Mouse (Mus musculus): Measurements from ENCODE around the gene Mipol1. TPM values are rescaled to one million over a fixed set of nuclear protein-coding genes. Genes with fewer than 3 reads are reported as not detected.

Mipol1 gene
- polyA plus RNA-seq, 1 experiment from 2014 or later, result 4.0 TPM

- H3K4me2 ChIP-seq (replicated peaks; ENCODE audit: low read depth), result no peak overlapping the region; the same call in 1 of the 2 replicates
- no peaks in the 10 kb centered on the region for H3K27me3 ChIP-seq (replicated peaks; ENCODE audit: control insufficient read depth, insufficient read depth, low read length)
- H3K4me3 ChIP-seq (ENCODE audit: low read depth, low read length), result no peak overlapping the region
- H3K9me3 ChIP-seq (ENCODE audit: control insufficient read depth), result no peaks in the 10 kb centered on the region
- WGBS, result 24% methylated on average over 6 of the region's 6 CpGs
- TF ChIP-seq CTCF (IDR thresholded peaks at IDR 0.05; ENCODE audit: low read depth), result no peak
- H3K36me3 ChIP-seq (ENCODE audit: control insufficient read depth, insufficient read depth), result no peaks in the 10 kb centered on the region
- H3K27ac ChIP-seq (ENCODE audit: low read depth, low read length), result no peak overlapping the region
- H3K9ac ChIP-seq (ENCODE audit: low read depth, low read length), result peak overlapping the region; percentile 11; the same call in 1 of the 2 replicates
- no peak for ATAC-seq
- no peaks in the 10 kb centered on the region for H3K4me1 ChIP-seq (replicated peaks; ENCODE audit: control insufficient read depth, insufficient read depth, low read length)
These were observed 266.3 kb downstream of the Mipol1 start for GRCm38 (mm10) chr12:57496347-57497119.

GRCm38 (mm10) chr12:57500246-57500645, 270.0 kb downstream of the Mipol1 start:
- WGBS, result 65% methylated on average over 7 of the region's 7 CpGs
- no peaks in the 10 kb centered on the region for H3K4me1 ChIP-seq (replicated peaks; ENCODE audit: control insufficient read depth, insufficient read depth, low read length)
- H3K27ac ChIP-seq (ENCODE audit: low read depth, low read length), result no peak overlapping the region
- no peak overlapping the region for H3K9ac ChIP-seq (ENCODE audit: low read depth, low read length)
- no peaks in the 10 kb centered on the region for H3K27me3 ChIP-seq (replicated peaks; ENCODE audit: control insufficient read depth, insufficient read depth, low read length)
- no peak for TF ChIP-seq CTCF (IDR thresholded peaks at IDR 0.05; ENCODE audit: low read depth)
- no peak for ATAC-seq
- H3K9me3 ChIP-seq (ENCODE audit: control insufficient read depth), result no peaks in the 10 kb centered on the region
- no peak overlapping the region for H3K4me2 ChIP-seq (replicated peaks; ENCODE audit: low read depth)
- no peak overlapping the region for H3K4me3 ChIP-seq (ENCODE audit: low read depth, low read length)
- H3K36me3 ChIP-seq (ENCODE audit: control insufficient read depth, insufficient read depth), result no peaks in the 10 kb centered on the region

- no peak for TF ChIP-seq CTCF (IDR thresholded peaks at IDR 0.05; ENCODE audit: low read depth)
- Histone ChIP-seq H3K27me3 (replicated peaks; ENCODE audit: control insufficient read depth, insufficient read depth, low read length) (no peaks in the 10 kb centered on the region), H3K36me3 (ENCODE audit: control insufficient read depth, insufficient read depth) (no peaks in the 10 kb centered on the region), H3K4me1 (replicated peaks; ENCODE audit: control insufficient read depth, insufficient read depth, low read length) (no peaks in the 10 kb centered on the region), H3K9me3 (ENCODE audit: control insufficient read depth) (no peaks in the 10 kb centered on the region), H3K27ac (ENCODE audit: low read depth, low read length) (no peak overlapping the region), H3K4me3 (ENCODE audit: low read depth, low read length) (no peak overlapping the region), H3K4me2 (replicated peaks; ENCODE audit: low read depth) (peak overlapping the region; percentile 17; the same call in 1 of the 2 replicates), H3K9ac (ENCODE audit: low read depth, low read length) (no peak overlapping the region)
- peak; percentile 86 for ATAC-seq
- WGBS, result 37% methylated on average over 7 of the region's 7 CpGs
These were observed 275.1 kb downstream of the Mipol1 start for GRCm38 (mm10) chr12:57505329-57505728.

- no peak overlapping the region for H3K9ac ChIP-seq (ENCODE audit: low read depth, low read length)
- no peak overlapping the region for H3K27ac ChIP-seq (ENCODE audit: low read depth, low read length)
- no peak overlapping the region for H3K4me2 ChIP-seq (replicated peaks; ENCODE audit: low read depth)
- no peaks in the 10 kb centered on the region for H3K9me3 ChIP-seq (ENCODE audit: control insufficient read depth)
- no peaks in the 10 kb centered on the region for H3K4me1 ChIP-seq (replicated peaks; ENCODE audit: control insufficient read depth, insufficient read depth, low read length)
- H3K4me3 ChIP-seq (ENCODE audit: low read depth, low read length), result no peak overlapping the region
- WGBS, result 39% methylated on average over 11 of the region's 11 CpGs
- ATAC-seq, result peak; percentile 53; the same call in 1 of the 2 replicates
- no peaks in the 10 kb centered on the region for H3K36me3 ChIP-seq (ENCODE audit: control insufficient read depth, insufficient read depth)
- no peaks in the 10 kb centered on the region for H3K27me3 ChIP-seq (replicated peaks; ENCODE audit: control insufficient read depth, insufficient read depth, low read length)
- TF ChIP-seq CTCF (IDR thresholded peaks at IDR 0.05; ENCODE audit: low read depth), result no peak
These were observed 278.7 kb downstream of the Mipol1 start for GRCm38 (mm10) chr12:57508938-57509337.

- Histone ChIP-seq H3K27me3 (replicated peaks; ENCODE audit: control insufficient read depth, insufficient read depth, low read length) (no peaks in the 10 kb centered on the region), H3K9me3 (ENCODE audit: control insufficient read depth) (no peaks in the 10 kb centered on the region), H3K36me3 (ENCODE audit: control insufficient read depth, insufficient read depth) (no peaks in the 10 kb centered on the region), H3K4me2 (replicated peaks; ENCODE audit: low read depth) (no peak overlapping the region), H3K27ac (ENCODE audit: low read depth, low read length) (no peak overlapping the region), H3K4me3 (ENCODE audit: low read depth, low read length) (no peak overlapping the region), H3K4me1 (replicated peaks; ENCODE audit: control insufficient read depth, insufficient read depth, low read length) (no peaks in the 10 kb centered on the region), H3K9ac (ENCODE audit: low read depth, low read length) (no peak overlapping the region)
- WGBS, result 67% methylated on average over 4 of the region's 4 CpGs
- no peak for ATAC-seq
- no peak for TF ChIP-seq CTCF (IDR thresholded peaks at IDR 0.05; ENCODE audit: low read depth)
These were observed 279.5 kb downstream of the Mipol1 start for GRCm38 (mm10) chr12:57509726-57510125.

GRCm38 (mm10) chr12:57511127-57511526, 280.9 kb downstream of the Mipol1 start:
- no peak for TF ChIP-seq CTCF (IDR thresholded peaks at IDR 0.05; ENCODE audit: low read depth)
- no peak overlapping the region for H3K4me2 ChIP-seq (replicated peaks; ENCODE audit: low read depth)
- H3K4me3 ChIP-seq (ENCODE audit: low read depth, low read length), result no peak overlapping the region
- no peaks in the 10 kb centered on the region for H3K36me3 ChIP-seq (ENCODE audit: control insufficient read depth, insufficient read depth)
- H3K27me3 ChIP-seq (replicated peaks; ENCODE audit: control insufficient read depth, insufficient read depth, low read length), result no peaks in the 10 kb centered on the region
- no peak overlapping the region for H3K27ac ChIP-seq (ENCODE audit: low read depth, low read length)
- H3K4me1 ChIP-seq (replicated peaks; ENCODE audit: control insufficient read depth, insufficient read depth, low read length), result no peaks in the 10 kb centered on the region
- ATAC-seq, result no peak
- H3K9ac ChIP-seq (ENCODE audit: low read depth, low read length), result no peak overlapping the region
- 84% methylated on average over 4 of the region's 4 CpGs for WGBS
- H3K9me3 ChIP-seq (ENCODE audit: control insufficient read depth), result no peaks in the 10 kb centered on the region

Data from intestine, postnatal 0 days (tissue).